29 mouse cellular contexts compared by ENCODE assay signal in genomic region chr11:113411798-113412197, GRCm38 (mm10).
DNase-seq lines count a peak whose midpoint lies in the region; ATAC-seq and TF ChIP-seq lines count a peak whose summit lies in the region.
"Had no signal": no experiment of that assay in that cellular context is flagged by ENCODE, and none has a peak within 500 bp of the region (broad histone marks: within the 10 kb centered on the region; RNA-seq: fewer than 3 reads in every experiment).

No protein-coding gene starts in this region.

- WGBS in embryonic facial prominence, embryonic 14.5 days = 54% methylated on average over 10 of the region's 10 CpGs
- WGBS in embryonic facial prominence, embryonic 10.5 days = 77% methylated on average over 10 of the region's 10 CpGs
- 80% methylated on average over 10 of the region's 10 CpGs for WGBS in hindbrain, embryonic 10.5 days
- WGBS in hindbrain, embryonic 14.5 days = 80% methylated on average over 10 of the region's 10 CpGs
- WGBS in midbrain, embryonic 14.5 days = 48% methylated on average over 10 of the region's 10 CpGs
- WGBS in midbrain, postnatal 0 days = 42% methylated on average over 10 of the region's 10 CpGs

- no peaks in the 10 kb centered on the region for H3K27me3 ChIP-seq in embryonic facial prominence, embryonic 14.5 days (replicated peaks; ENCODE audit: control insufficient read depth, insufficient read depth, low read length)
- no peaks in the 10 kb centered on the region; the same call in 1 of the 2 replicates for H3K27me3 ChIP-seq in embryonic facial prominence, embryonic 10.5 days (replicated peaks; ENCODE audit: low read depth, poor library complexity, severe bottlenecking)
- H3K27me3 ChIP-seq in hindbrain, embryonic 10.5 days (ENCODE audit: insufficient read depth, poor library complexity, severe bottlenecking) = no peaks in the 10 kb centered on the region
- no peaks in the 10 kb centered on the region for H3K27me3 ChIP-seq in hindbrain, embryonic 14.5 days (ENCODE audit: control insufficient read depth, insufficient read depth, low read length)
- H3K27me3 ChIP-seq in midbrain, embryonic 14.5 days (ENCODE audit: control insufficient read depth, insufficient read depth, low read length) = no peaks in the 10 kb centered on the region
- H3K27me3 ChIP-seq in midbrain, postnatal 0 days (ENCODE audit: insufficient read depth, low read length) = no peaks in the 10 kb centered on the region
- H3K27me3 ChIP-seq: embryonic facial prominence, embryonic 15.5 days; heart, embryonic 12.5 days; heart, embryonic 15.5 days; hindbrain, embryonic 12.5 days had no signal

- peak; percentile 73 for DNase-seq in embryonic facial prominence, embryonic 14.5 days (ENCODE audit: low spot score)
- no peak for DNase-seq in embryonic facial prominence, embryonic 10.5 days (ENCODE audit: low spot score)
- DNase-seq in hindbrain, embryonic 10.5 days (ENCODE audit: low spot score) = no peak
- no peak for DNase-seq in hindbrain, embryonic 14.5 days (ENCODE audit: low spot score)
- peak; percentile 29 for DNase-seq in midbrain, embryonic 14.5 days
- no peak for DNase-seq in midbrain, postnatal 0 days (ENCODE audit: low spot score)
- peak; percentile 26 for DNase-seq in ZHBTc4 (ENCODE audit: low read depth, low spot score)
- DNase-seq in testis, postnatal 14 days (ENCODE audit: low spot score) = no peak
- DNase-seq: adrenal gland, adult 8-10 months; adrenal gland, postnatal 25 days; cerebellum, adult 11-12 months; cerebellum, adult 8-10 months; cerebellum, postnatal 10 days; cerebellum, postnatal 36 days; embryo, embryonic 11 days; forebrain, postnatal 0 days; gastrocnemius, postnatal 25 days; heart, adult 18-20 months; heart, postnatal 10 days; heart, postnatal 36 days had no signal

- H3K4me3 ChIP-seq in embryonic facial prominence, embryonic 14.5 days (ENCODE audit: low read depth, low read length) = no peak overlapping the region
- no peak overlapping the region for H3K4me3 ChIP-seq in embryonic facial prominence, embryonic 10.5 days
- H3K4me3 ChIP-seq in hindbrain, embryonic 10.5 days = no peak overlapping the region
- H3K4me3 ChIP-seq in hindbrain, embryonic 14.5 days (replicated peaks; ENCODE audit: low read length) = no peak overlapping the region
- H3K4me3 ChIP-seq in midbrain, embryonic 14.5 days (replicated peaks; ENCODE audit: low read depth, low read length) = no peak overlapping the region
- H3K4me3 ChIP-seq in midbrain, postnatal 0 days (ENCODE audit: low read depth, low read length) = no peak overlapping the region
- H3K4me3 ChIP-seq: embryonic facial prominence, embryonic 15.5 days; heart, embryonic 12.5 days; heart, embryonic 15.5 days; hindbrain, embryonic 12.5 days had no signal

- ATAC-seq in embryonic facial prominence, embryonic 14.5 days (ENCODE audit: low read depth) = peak; percentile 55; the same call in 1 of the 2 replicates
- no peak for ATAC-seq in hindbrain, embryonic 14.5 days (ENCODE audit: low FRiP score)
- ATAC-seq in midbrain, embryonic 14.5 days (ENCODE audit: low FRiP score, low TSS enrichment) = no peak
- ATAC-seq in midbrain, postnatal 0 days (ENCODE audit: low FRiP score) = no peak
- ATAC-seq: activated CD4-positive, CD25-positive, alpha-beta regulatory T cell, adult 4 months; forebrain, embryonic 14.5 days; forebrain, postnatal 0 days; hindbrain, postnatal 0 days; inflammation-experienced regulatory T-cells, adult 6 months; intestine, embryonic 16.5 days had no signal

- no peak overlapping the region for H3K4me2 ChIP-seq in embryonic facial prominence, embryonic 14.5 days (ENCODE audit: low read depth, low read length)
- H3K4me2 ChIP-seq in hindbrain, embryonic 14.5 days (replicated peaks) = no peak overlapping the region
- no peak overlapping the region for H3K4me2 ChIP-seq in midbrain, embryonic 14.5 days (ENCODE audit: low read length)
- no peak overlapping the region for H3K4me2 ChIP-seq in midbrain, postnatal 0 days (ENCODE audit: low read depth, low read length, poor library complexity, severe bottlenecking)
- H3K4me2 ChIP-seq: embryonic facial prominence, embryonic 15.5 days; heart, embryonic 12.5 days; heart, embryonic 15.5 days; hindbrain, embryonic 12.5 days had no signal

- H3K9me3 ChIP-seq in embryonic facial prominence, embryonic 14.5 days (ENCODE audit: control insufficient read depth, low read length) = no peaks in the 10 kb centered on the region
- no peaks in the 10 kb centered on the region for H3K9me3 ChIP-seq in embryonic facial prominence, embryonic 10.5 days
- H3K9me3 ChIP-seq in hindbrain, embryonic 10.5 days = no peaks in the 10 kb centered on the region
- no peaks in the 10 kb centered on the region for H3K9me3 ChIP-seq in hindbrain, embryonic 14.5 days (ENCODE audit: control insufficient read depth, low read length)
- H3K9me3 ChIP-seq in midbrain, embryonic 14.5 days (ENCODE audit: control insufficient read depth, low read length) = no peaks in the 10 kb centered on the region
- no peaks in the 10 kb centered on the region for H3K9me3 ChIP-seq in midbrain, postnatal 0 days (ENCODE audit: low read length)
- H3K9me3 ChIP-seq: embryonic facial prominence, embryonic 15.5 days; heart, embryonic 12.5 days; heart, embryonic 15.5 days; hindbrain, embryonic 12.5 days had no signal

- no peak overlapping the region for H3K27ac ChIP-seq in embryonic facial prominence, embryonic 14.5 days (replicated peaks; ENCODE audit: low read depth, low read length)
- no peak overlapping the region for H3K27ac ChIP-seq in embryonic facial prominence, embryonic 10.5 days (replicated peaks)
- peak overlapping the region; percentile 31; the same call in 1 of the 2 replicates for H3K27ac ChIP-seq in hindbrain, embryonic 10.5 days
- no peak overlapping the region for H3K27ac ChIP-seq in hindbrain, embryonic 14.5 days
- no peak overlapping the region for H3K27ac ChIP-seq in midbrain, embryonic 14.5 days (replicated peaks; ENCODE audit: low read depth, low read length)
- H3K27ac ChIP-seq in midbrain, postnatal 0 days (ENCODE audit: low read depth, low read length) = no peak overlapping the region
- H3K27ac ChIP-seq: embryonic facial prominence, embryonic 15.5 days; heart, embryonic 15.5 days; hindbrain, embryonic 12.5 days; hindbrain, postnatal 0 days had no signal

- H3K9ac ChIP-seq in embryonic facial prominence, embryonic 14.5 days (ENCODE audit: low read depth, low read length) = no peak overlapping the region
- no peak overlapping the region for H3K9ac ChIP-seq in hindbrain, embryonic 14.5 days
- no peak overlapping the region for H3K9ac ChIP-seq in midbrain, embryonic 14.5 days (replicated peaks; ENCODE audit: low read length)
- H3K9ac ChIP-seq in midbrain, postnatal 0 days (replicated peaks; ENCODE audit: low read length, poor library complexity, severe bottlenecking) = no peak overlapping the region
- H3K9ac ChIP-seq: embryonic facial prominence, embryonic 15.5 days; forebrain, postnatal 0 days; heart, embryonic 12.5 days; heart, embryonic 15.5 days; hindbrain, embryonic 12.5 days had no signal

- TF ChIP-seq CTCF in midbrain, postnatal 0 days (IDR thresholded peaks at IDR 0.05) = no peak

- no peaks in the 10 kb centered on the region for H3K36me3 ChIP-seq in embryonic facial prominence, embryonic 14.5 days (ENCODE audit: control insufficient read depth, insufficient read depth, low read length)
- H3K36me3 ChIP-seq in embryonic facial prominence, embryonic 10.5 days (replicated peaks) = no peaks in the 10 kb centered on the region
- no peaks in the 10 kb centered on the region for H3K36me3 ChIP-seq in hindbrain, embryonic 10.5 days
- H3K36me3 ChIP-seq in hindbrain, embryonic 14.5 days (replicated peaks; ENCODE audit: control insufficient read depth, insufficient read depth) = no peaks in the 10 kb centered on the region
- H3K36me3 ChIP-seq in midbrain, embryonic 14.5 days (ENCODE audit: control insufficient read depth, insufficient read depth, low read length) = no peaks in the 10 kb centered on the region
- H3K36me3 ChIP-seq in midbrain, postnatal 0 days (ENCODE audit: insufficient read depth, low read length) = no peaks in the 10 kb centered on the region
- H3K36me3 ChIP-seq: embryonic facial prominence, embryonic 15.5 days; heart, embryonic 12.5 days; heart, embryonic 15.5 days; hindbrain, embryonic 12.5 days had no signal

- H3K4me1 ChIP-seq in embryonic facial prominence, embryonic 14.5 days (ENCODE audit: control insufficient read depth, insufficient read depth, low read length) = no peaks in the 10 kb centered on the region
- H3K4me1 ChIP-seq in embryonic facial prominence, embryonic 10.5 days = no peaks in the 10 kb centered on the region
- H3K4me1 ChIP-seq in hindbrain, embryonic 10.5 days (replicated peaks) = no peaks in the 10 kb centered on the region
- no peaks in the 10 kb centered on the region for H3K4me1 ChIP-seq in hindbrain, embryonic 14.5 days (replicated peaks; ENCODE audit: control insufficient read depth, insufficient read depth, low read length)
- no peaks in the 10 kb centered on the region for H3K4me1 ChIP-seq in midbrain, embryonic 14.5 days (ENCODE audit: control insufficient read depth, insufficient read depth, low read length)
- H3K4me1 ChIP-seq in midbrain, postnatal 0 days (ENCODE audit: insufficient read depth, low read length) = no peaks in the 10 kb centered on the region
- H3K4me1 ChIP-seq: embryonic facial prominence, embryonic 15.5 days; heart, embryonic 12.5 days; heart, embryonic 15.5 days; hindbrain, embryonic 12.5 days had no signal

Comparison
In these comparisons a context has a peak if more than half of its experiments do, and no peak if none do; other contexts are left out.
1. DNase-seq: peak in embryonic facial prominence, embryonic 14.5 days (single experiment), midbrain, embryonic 14.5 days (single experiment) and ZHBTc4 (single experiment); none in embryonic facial prominence, embryonic 10.5 days (single experiment), hindbrain, embryonic 10.5 days (single experiment), hindbrain, embryonic 14.5 days (single experiment), midbrain, postnatal 0 days (single experiment) and testis, postnatal 14 days (single experiment).